Mouse (Mus musculus) cerebellum, postnatal 36 days (tissue): ENCODE measurements around the gene Fam78a.

Experiments used
- DNase-seq, 2 experiments: peaks; one replicate each; pipeline ENCODE4 v3.0.0; 2021 to 2022; ENCODE audit warnings: mixed read lengths in 2 of 2

Fam78a gene

DNA sequence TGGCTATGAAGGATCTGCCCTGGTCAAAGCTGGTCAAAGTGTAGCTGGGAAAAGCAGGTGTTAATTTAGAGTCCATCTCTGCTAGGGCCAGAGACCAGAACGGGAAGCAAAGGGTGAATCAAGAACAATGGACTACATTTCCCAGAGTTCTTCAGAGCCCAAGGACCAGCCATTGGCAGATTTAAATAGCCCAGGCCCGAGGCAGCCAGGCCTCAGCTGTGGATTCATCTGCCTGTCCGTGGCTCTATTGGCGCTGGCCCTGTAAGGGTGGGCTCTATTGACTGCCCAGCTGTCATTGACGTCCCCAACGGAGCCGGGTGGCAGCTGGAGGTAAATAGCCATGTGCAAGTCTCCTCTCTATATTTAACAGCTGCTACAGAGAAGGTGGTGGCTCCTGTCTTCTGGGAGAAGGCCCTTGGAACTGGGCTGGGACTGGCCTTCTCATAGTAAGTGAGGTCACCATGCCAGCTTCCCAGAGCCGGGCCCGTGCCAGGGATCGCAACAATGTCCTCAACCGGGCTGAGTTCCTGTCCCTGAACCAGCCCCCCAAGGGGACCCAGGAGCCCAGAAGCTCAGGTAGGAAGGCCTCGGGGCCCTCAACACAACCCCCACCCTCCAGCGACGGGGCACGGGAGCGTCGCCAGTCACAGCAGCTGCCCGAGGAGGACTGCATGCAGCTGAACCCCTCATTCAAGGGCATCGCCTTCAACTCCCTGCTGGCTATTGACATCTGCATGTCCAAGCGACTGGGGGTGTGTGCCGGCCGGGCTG lies 10.9 kb upstream of the Fam78a start, which contains the start of gene Plpp7:
Gene Plpp7, plus strand, starts transcription at position 178 of the 771 bp plus-strand sequence.
- DNase-seq: peak; percentile 78 to 82

DNA sequence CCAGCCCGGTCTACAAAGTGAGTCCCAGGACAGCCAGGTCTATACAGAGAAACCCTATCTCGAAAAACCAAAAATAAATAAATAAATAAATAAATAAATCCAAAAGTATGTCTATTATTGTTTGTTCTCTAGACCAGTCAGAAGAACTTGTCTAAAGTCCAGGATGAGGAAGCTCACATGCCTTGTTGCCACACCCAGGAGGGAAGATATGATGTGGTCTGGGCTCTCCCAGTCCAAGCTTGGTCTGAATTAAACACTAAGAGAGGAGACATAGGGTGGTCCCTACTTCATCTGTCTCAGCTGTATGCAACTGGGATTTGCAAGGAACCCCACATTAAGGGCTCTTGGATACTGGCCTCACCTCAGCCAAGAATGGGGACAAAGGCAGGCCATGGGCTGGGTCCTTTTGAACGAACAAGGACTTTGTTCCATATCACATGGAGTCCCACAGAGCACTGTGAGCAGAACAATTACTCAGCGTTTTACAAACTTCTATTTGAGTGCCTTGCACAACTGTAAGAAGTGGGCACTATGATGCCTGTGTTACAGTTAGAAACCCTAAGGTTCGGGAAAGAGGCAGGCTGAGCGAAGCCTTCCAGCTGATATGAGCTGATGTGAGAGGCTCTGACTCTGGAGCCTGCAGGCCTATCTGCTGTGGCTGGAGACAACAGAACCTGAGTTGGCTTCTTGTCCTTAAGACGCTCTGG lies 9.5 kb upstream of the Fam78a start:
- DNase-seq: no peak

DNA sequence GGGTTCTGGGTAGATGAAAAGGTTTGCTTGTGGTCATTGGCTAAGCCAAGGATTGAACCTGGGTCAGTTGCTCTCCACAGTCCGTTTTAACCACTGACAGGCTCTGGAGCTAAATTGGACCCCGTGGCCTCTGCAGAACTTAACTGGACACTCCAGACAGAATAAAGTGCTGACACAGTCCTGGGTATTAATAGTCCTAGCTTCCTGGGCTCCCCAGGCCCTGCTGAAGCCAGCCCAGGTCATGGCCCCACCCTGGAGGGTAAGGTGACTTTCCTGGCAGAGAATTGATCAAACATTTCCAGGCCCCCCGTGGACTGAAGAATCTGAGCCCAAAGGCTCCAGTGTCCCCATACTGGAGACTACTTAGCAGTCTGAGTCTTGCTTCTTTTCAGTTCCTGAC lies 7.3 kb upstream of the Fam78a start:
- no peak for DNase-seq

- no peak for DNase-seq
These were observed 5.5 kb upstream of the Fam78a start for GRCm38 (mm10) chr2:32090145-32090544.

DNA sequence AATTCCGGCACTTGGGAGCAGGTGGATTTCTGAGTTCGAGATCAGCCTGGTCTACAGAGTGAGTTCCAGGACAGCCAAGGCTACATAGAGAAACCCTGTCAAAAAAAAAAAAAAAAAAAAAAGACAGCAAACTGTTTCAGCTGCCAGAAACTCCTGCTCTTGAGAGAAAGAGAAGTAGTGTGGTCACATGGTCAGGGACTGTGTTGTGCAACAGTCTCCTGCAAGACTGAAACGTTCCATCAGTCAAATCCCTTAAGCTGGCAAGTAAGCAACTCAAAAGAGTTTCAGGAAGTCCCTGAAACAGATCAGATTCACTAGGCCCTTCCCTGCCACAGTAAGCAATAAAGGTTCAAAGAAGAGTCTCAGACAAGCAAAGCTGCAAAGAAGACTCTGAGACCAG lies 4.9 kb upstream of the Fam78a start:
- no peak for DNase-seq

DNA sequence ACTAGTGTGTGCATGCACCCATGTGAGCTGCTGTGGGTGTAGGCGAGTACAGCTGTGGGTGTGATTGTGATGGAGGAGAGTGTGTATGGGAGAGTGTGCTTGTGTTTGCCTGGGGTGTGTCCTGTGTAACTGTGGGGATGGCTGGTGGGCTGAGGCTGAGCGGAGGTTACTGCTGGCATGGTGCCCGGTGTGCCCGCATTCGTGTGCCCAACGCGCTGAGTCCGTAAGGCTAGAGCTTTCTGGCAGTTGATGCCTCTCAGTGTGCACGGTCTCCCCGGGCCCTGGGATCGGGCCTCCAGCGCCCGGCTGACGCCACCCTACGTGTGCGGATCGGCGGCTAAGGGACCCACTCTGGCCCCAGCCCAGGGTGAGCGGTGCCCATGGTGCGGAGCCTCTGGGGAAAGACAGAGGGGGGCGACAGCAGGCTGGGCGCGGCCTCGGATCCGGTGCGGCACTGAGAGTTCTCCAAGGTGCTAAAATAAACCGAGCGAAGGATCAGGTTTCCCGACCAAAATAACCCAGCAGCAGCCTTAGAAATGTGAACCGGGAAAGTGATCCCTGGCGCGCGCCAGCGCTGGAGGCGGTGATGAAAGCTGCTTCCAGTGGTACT lies 3.8 kb upstream of the Fam78a start:
- DNase-seq: peak in 1 of 2 experiments; percentile 28

DNA sequence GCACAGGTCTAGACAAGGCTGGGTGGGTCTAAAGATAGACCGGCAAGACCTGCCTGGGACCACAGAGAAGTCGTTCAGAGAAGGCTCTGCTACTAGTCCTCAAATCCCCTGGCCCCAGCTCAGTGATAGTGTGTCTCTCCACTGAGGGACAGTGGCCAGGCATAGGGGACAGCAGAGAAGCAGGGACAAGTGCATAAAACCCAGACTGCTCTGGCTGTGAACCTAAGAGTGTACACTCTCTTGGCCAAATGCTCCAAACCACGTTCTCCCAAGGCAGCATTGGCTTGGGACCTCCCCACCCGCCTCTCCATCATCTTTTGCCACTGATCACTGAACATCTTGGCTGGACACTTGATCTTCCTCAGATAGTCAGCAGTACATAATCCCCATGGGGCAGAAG lies 2.9 kb upstream of the Fam78a start:
- no peak for DNase-seq

- no peak for DNase-seq
These were observed 574 bp upstream of the Fam78a start for GRCm38 (mm10) chr2:32085231-32085630.

DNA sequence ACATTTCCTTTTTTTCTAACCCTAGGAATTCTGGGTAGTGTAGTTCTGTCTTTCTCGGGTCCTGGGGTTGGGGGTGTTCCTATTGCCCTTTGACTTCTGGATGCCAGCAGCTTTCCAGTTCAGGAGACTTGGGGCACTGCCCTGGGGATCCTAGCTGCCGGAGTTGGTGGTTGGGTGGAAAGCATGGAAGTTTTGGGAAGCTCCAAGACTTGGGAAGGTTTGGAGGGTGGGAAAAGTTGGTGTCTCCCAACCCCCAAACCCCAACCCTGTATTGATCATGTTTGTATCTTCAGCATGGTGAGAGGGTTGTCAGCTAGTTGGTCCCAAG lies 179 bp upstream of the Fam78a start:
- no peak for DNase-seq

DNA sequence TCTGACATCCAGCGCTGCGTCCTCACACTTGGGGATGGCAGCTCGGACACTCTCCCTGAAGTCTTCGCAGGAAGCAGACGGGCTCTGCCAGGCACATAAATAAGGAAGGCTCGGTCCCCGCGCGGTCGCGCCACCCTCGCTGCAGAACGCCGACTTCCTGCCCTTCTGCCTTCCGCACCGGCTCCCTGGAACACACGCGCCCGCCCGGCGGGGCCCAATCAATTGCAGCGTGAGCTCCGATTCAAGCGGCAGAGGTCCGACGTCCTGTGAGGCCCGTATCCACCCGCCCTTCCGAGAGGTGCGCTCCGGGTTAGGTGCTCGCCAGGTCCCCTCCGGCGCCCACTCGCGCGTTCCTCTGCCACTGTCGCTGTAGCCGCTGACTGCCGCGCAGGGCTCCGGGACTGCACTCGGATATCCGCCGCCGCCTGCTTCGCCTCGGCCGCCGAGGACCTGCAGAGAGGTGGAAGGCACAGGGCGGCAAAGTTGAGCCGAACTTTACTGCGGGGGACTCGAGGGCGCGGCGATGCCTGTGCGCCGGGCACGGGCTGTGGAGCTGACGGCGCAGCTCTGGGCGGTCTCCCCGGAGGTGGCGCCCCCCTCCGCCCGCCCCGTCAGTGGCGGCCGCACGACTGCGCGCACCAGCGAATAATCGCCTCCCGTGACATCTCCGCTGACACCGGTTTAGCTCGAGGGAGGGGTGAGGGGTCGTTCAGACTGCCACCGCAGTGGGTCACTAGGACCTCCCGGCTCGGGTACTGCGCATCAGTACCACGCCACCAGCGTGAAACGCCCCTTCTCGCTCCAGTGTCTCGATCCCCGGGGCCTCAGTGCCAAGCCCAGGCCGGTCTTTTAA lies 1.3 kb downstream of the Fam78a start:
- DNase-seq: peak in 1 of 2 experiments; percentile 29

DNA sequence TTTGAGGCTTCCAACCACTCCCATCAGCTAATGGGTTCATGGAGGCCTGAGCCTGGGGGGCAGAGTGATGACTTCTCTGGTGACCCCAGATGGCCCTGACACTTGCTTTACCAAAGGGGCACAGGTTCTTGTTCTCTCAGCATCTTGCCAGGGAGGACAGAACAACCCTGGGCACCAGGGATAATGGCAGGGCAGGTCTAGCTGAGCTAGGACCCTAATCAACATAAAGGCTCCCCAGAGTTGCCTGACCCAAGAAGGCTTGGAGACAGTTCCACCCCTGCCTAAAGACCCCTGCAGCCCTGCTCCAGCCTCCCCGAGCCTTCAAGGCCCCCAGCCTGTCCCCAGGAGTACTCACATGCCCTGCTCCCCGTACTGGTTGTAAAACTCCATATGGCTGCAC lies 2.4 kb downstream of the Fam78a start:
- no peak for DNase-seq

- no peak for DNase-seq
These were observed 3.2 kb downstream of the Fam78a start for GRCm38 (mm10) chr2:32081296-32081929.

DNA sequence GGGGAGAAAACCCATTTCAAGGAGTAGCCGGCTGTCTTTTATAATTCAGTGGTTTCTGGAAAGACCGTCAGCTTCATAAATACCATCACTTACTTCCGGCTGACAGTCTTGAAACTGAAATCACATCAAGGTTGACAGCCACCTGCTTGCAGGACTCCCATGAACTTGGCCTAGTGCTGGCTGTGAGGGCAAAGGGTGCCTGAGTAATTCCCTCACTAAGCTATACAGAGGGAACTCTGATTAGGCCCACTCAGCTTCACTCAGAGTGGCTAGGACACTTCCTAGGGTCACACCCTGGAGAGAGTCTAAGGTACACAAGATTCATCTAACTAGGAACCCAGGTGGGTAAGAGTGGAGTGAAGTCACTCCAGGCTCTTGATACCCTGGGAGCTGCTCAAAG lies 4.0 kb downstream of the Fam78a start:
- no peak for DNase-seq

GRCm38 (mm10) chr2:32079191-32079725 lies 5.4 kb downstream of the Fam78a start:
- no peak for DNase-seq

GRCm38 (mm10) chr2:32078522-32078921 lies 6.1 kb downstream of the Fam78a start:
- DNase-seq: no peak

GRCm38 (mm10) chr2:32077744-32078143 lies 6.9 kb downstream of the Fam78a start:
- no peak for DNase-seq

DNA sequence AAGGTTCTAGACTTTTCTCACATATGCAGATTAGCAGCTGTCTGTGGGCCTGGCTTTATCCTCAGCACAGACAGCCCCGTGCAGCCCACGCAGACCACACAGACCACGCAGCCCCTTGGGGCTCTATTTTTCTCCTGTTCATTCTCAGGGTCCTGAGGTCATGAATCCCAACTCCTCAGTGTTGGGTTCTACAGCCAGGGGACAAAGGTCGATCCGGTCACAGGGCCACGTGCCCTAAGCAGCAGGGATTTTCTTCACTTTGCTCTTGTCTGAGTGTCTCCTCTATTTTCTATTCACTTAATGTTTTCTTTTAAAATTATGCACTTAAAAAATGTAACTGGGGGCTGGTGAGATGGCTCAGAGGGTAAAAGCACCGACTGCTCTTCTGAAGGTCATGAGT lies 9.3 kb downstream of the Fam78a start:
- DNase-seq: no peak

DNA sequence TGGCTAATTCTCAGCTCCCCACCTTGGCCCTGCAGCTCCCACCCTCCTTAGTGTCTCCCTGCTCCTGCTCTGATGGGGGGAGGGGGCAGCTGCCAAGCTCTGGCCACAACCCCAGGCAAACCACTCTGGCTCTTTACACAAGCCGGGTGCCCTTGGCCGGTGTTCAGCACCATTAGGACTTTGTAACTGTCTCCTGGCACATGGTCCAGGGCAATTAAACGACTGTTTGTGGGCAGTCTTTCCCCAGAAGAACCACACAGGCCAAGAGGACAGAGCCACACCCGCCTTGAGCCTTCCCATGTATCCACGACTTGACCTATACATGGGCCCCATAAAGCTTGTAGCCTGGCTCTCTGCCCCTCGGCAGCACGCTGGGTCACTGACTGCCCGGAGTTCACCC lies 10.3 kb downstream of the Fam78a start:
- DNase-seq: no peak

GRCm38 (mm10) chr2:32070747-32071146 lies 13.9 kb downstream of the Fam78a start:
- no peak for DNase-seq

DNA sequence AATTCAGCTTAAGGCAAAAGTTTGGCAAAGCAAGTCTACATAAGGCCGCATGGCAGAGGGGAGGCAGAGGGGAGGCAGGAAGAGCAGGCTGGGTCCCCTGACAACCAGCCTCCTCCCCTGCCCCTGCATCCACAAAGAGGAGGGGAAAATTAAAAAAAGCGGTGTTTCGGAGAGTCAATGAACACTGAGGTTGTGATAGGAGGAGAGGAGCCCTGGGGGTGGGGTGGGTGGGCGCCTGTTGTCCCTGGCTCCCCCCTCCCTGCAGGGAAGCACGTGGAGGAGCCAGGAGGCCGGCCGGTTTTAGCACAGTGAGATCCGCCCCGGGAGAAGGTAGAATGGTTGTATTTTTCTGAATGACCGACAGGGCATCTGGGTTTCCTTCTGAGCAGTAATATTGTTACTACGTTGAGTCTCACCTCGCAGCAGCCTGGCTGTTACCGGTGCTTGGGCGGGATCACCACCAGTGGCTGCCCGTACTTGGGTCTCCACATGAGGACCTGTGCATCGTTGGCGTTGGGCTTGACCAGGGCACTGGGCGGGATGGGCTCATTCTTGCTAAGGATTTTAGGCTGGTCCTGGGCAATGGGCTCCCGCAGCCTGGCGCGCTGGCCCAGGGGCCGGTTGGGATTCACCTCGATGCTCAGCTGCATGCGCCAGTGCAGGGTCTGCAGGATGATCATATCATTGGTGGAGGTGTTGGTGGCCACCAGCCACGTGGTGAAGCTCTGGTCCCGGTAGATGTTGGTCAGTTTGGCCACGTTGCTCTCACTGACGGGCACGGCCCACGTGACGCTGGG lies 15.6 kb downstream of the Fam78a start:
- no peak for DNase-seq

GRCm38 (mm10) chr2:32066005-32066404 lies 18.7 kb downstream of the Fam78a start:
- DNase-seq: no peak
